In the genomic region with DNA sequence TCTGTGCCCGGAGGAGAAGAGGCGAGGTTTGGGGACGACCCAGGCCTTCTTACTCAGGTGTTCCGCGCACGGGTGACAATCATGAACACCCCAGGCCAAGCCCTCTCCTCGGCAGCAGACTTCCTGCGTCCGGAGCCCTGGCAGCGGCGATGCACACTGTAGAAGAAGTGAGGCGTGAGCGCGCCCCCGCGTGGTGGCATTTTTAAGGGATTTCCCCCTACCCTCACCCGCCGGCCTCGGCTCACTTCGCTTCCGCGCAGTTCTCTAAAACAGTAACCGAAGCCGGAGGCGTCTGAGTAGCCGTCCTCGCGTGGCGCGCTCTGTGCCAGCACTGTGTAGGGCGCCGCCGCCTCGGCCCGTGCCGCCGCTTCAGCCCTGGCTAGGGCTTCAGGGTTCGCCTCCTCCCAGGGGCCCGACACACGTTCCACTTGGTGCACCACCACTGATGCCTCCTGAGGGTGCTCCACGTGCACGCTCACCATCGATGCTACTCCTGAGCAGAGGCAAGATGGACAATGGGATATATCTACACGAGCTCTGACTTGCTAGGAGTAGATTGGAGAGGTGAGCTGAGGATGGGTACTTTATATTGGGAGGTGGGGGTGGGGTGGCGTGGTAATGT, we compare ENCODE assay signal across 8 mouse cellular contexts. TPM values are rescaled to one million over a fixed set of nuclear protein-coding genes. Genes with fewer than 3 reads are reported as not detected.
A peak's percentile ranks its signal among the peaks of the same experiment; 100 is the strongest.
DNase-seq lines count a peak whose midpoint lies in the region; ATAC-seq lines count a peak whose summit lies in the region.

No protein-coding gene starts in this region.

- peak overlapping the region; percentile 17; the same call in 1 of the 2 replicates for H3K4me3 ChIP-seq in intestine, embryonic 14.5 days (ENCODE audit: low read depth, low read length)
- H3K4me3 ChIP-seq in midbrain, embryonic 10.5 days: peak overlapping the region; percentile 45

- intact Hi-C loops in gastrocnemius, postnatal 14 days (cut with DNase I; ENCODE audit: low total_unique reads): loop anchor here (2.0 kb wide), 1 partner anchor 27 kb away; no protein-coding TSS in a partner anchor
- intact Hi-C loops in left cerebral cortex, postnatal 4 days (cut with DNase I): no loop called here

- peaks cover 16% of the 10 kb centered on the region; the same call in 1 of the 2 replicates for H3K36me3 ChIP-seq in intestine, embryonic 14.5 days (ENCODE audit: control insufficient read depth, insufficient read depth, low read length)
- H3K36me3 ChIP-seq in midbrain, embryonic 10.5 days: no peaks in the 10 kb centered on the region

- DNase-seq in T-cell, adult 2 months (ENCODE audit: low spot score): peak; percentile 81
- DNase-seq in cerebellum, postnatal 36 days: peak; percentile 85 to 86
- peak; percentile 89 for DNase-seq in gastrocnemius, postnatal 14 days
- peak; percentile 95 for DNase-seq in intestine, embryonic 14.5 days (ENCODE audit: low spot score)
- DNase-seq in left cerebral cortex, postnatal 4 days: peak; percentile 91
- peak; percentile 83 for DNase-seq in midbrain, embryonic 10.5 days (ENCODE audit: low spot score)
- peak; percentile 71 for DNase-seq in skeletal muscle tissue, adult 2 months (ENCODE audit: low read depth, low spot score)
- no peak for DNase-seq in adipocyte (ENCODE audit: low spot score)

- peak overlapping the region; percentile 62 for H3K4me2 ChIP-seq in intestine, embryonic 14.5 days (ENCODE audit: low read length)

- H3K9ac ChIP-seq in intestine, embryonic 14.5 days (ENCODE audit: low read length): 0 out of 2 replicates have a peak overlapping the region, but pooled peaks have one; percentile 3

- peaks cover 51% of the 10 kb centered on the region for H3K27me3 ChIP-seq in intestine, embryonic 14.5 days (replicated peaks; ENCODE audit: control insufficient read depth, insufficient read depth, low read length)
- H3K27me3 ChIP-seq in midbrain, embryonic 10.5 days (ENCODE audit: low read depth, poor library complexity, severe bottlenecking): peaks cover 100% of the 10 kb centered on the region

- peaks cover 26% of the 10 kb centered on the region for H3K4me1 ChIP-seq in intestine, embryonic 14.5 days (replicated peaks; ENCODE audit: control insufficient read depth, insufficient read depth, low read length)
- H3K4me1 ChIP-seq in midbrain, embryonic 10.5 days: peaks cover 72% of the 10 kb centered on the region

- H3K9me3 ChIP-seq in intestine, embryonic 14.5 days (ENCODE audit: control insufficient read depth, low read length): no peaks in the 10 kb centered on the region
- H3K9me3 ChIP-seq in midbrain, embryonic 10.5 days (replicated peaks): no peaks in the 10 kb centered on the region

- no peak overlapping the region for H3K27ac ChIP-seq in intestine, embryonic 14.5 days (ENCODE audit: low read depth)
- H3K27ac ChIP-seq in midbrain, embryonic 10.5 days (replicated peaks): no peak overlapping the region

- 0 out of 2 replicates have a peak, but pooled peaks have one; percentile 7 for ATAC-seq in intestine, embryonic 14.5 days (replicated peaks; ENCODE audit: low FRiP score, low TSS enrichment, low read depth)

- 6% methylated on average over 45 of the region's 45 CpGs for WGBS in intestine, embryonic 14.5 days
- 4% methylated on average over 45 of the region's 45 CpGs for WGBS in midbrain, embryonic 10.5 days

RNA-seq across cellular contexts. Expression of gene Ltbp4, which starts 8.1 kb away (rescaled TPM):
- total RNA-seq in gastrocnemius, postnatal 14 days (2021): 100 to 1,000 TPM; 122 to 151 TPM
- 97.9 and 110 TPM in 2 replicates for polyA plus RNA-seq in intestine, embryonic 14.5 days (2014; fragmentation: Nextera tagmentation; extraction: Ambion mirVana)
- 10 to 100 TPM; 41.9 to 52.7 TPM for total RNA-seq in left cerebral cortex, postnatal 4 days (2021)
- polyA plus RNA-seq in midbrain, embryonic 10.5 days (2016; fragmentation: Nextera tagmentation; extraction: Ambion mirVana): 7.0 and 9.0 TPM in 2 replicates

RNA-seq across cellular contexts. Expression of gene Shkbp1, which starts 26.4 kb away (rescaled TPM):
- total RNA-seq in gastrocnemius, postnatal 14 days (2021): 1 to 10 TPM; 3.5 to 5.3 TPM
- 39.8 and 40.0 TPM in 2 replicates for polyA plus RNA-seq in intestine, embryonic 14.5 days (2014; fragmentation: Nextera tagmentation; extraction: Ambion mirVana)
- 10 to 100 TPM; 47.2 to 52.4 TPM for total RNA-seq in left cerebral cortex, postnatal 4 days (2021)
- 71.7 and 77.2 TPM in 2 replicates for polyA plus RNA-seq in midbrain, embryonic 10.5 days (2016; fragmentation: Nextera tagmentation; extraction: Ambion mirVana)

RNA-seq across cellular contexts. Expression of gene Gm20479, which starts 27.8 kb away (rescaled TPM):
- total RNA-seq in gastrocnemius, postnatal 14 days (2021): under 1 TPM in 1 of 2 experiments, not detected in 1; 0.90 TPM
- 0.50 and 1.2 TPM in 2 replicates for polyA plus RNA-seq in intestine, embryonic 14.5 days (2014; fragmentation: Nextera tagmentation; extraction: Ambion mirVana)
- total RNA-seq in left cerebral cortex, postnatal 4 days (2021): not detected
- 0.48 and 0.82 TPM in 2 replicates for polyA plus RNA-seq in midbrain, embryonic 10.5 days (2016; fragmentation: Nextera tagmentation; extraction: Ambion mirVana)

Comparison
In these comparisons a context has a peak if more than half of its experiments do, and no peak if none do; other contexts are left out.
1. RNA of gene Shkbp1, which starts 26.4 kb away (total RNA-seq): 47.2 to 52.4 TPM in left cerebral cortex, postnatal 4 days; 3.5 to 5.3 TPM in gastrocnemius, postnatal 14 days; every median in the first group is over 4 times any median in the second.